Mouse (Mus musculus): ENCODE measurements at regions not wholly inside any gene's neighbourhood (a gene's known extent, or its start where the extent isn't known, plus 50 kb on each side); places are given as distances from the start of the nearest gene placed in this dataset.

GRCm38 (mm10) chr1:83862541-83862940 is 454.5 kb upstream of the Sphkap start:
- Histone ChIP-seq H3K4me3 (no peak overlapping the region), H3K79me2 (ENCODE audit: control insufficient read depth, insufficient read depth) (no peaks in the 10 kb centered on the region), H3K36me3 (ENCODE audit: control insufficient read depth, insufficient read depth) (no peaks in the 10 kb centered on the region), H3ac (ENCODE audit: control insufficient read depth, insufficient read length) (no peak overlapping the region), H3K4me2 (ENCODE audit: low read depth) (no peak overlapping the region), H3K27me3 (ENCODE audit: control insufficient read depth, insufficient read depth, insufficient read length) (no peaks in the 10 kb centered on the region)
- TF ChIP-seq CEBPB (IDR thresholded peaks at IDR 0.05; ENCODE audit: insufficient read depth, poor library complexity, severe bottlenecking): no peak
- TF ChIP-seq POLR2A (IDR thresholded peaks at IDR 0.05; ENCODE audit: insufficient read length, low read depth): no peak
- no peak for TF ChIP-seq POLR2AphosphoS2 (IDR thresholded peaks at IDR 0.05; ENCODE audit: insufficient read length, low read depth)
- TF ChIP-seq REST (IDR thresholded peaks at IDR 0.05; ENCODE audit: insufficient read depth, insufficient read length): no peak

- no peak for TF ChIP-seq USF1 (IDR thresholded peaks at IDR 0.05; ENCODE audit: low read depth)
- no peak for TF ChIP-seq CEBPB (IDR thresholded peaks at IDR 0.05; ENCODE audit: insufficient read depth, poor library complexity, severe bottlenecking)
- H3ac ChIP-seq (ENCODE audit: control insufficient read depth, insufficient read length): no peak overlapping the region
- no peak overlapping the region for H3K4me3 ChIP-seq
- H3K4me2 ChIP-seq (ENCODE audit: low read depth): no peak overlapping the region
- H3K79me2 ChIP-seq (ENCODE audit: control insufficient read depth, insufficient read depth): no peaks in the 10 kb centered on the region
- no peaks in the 10 kb centered on the region for H3K36me3 ChIP-seq (ENCODE audit: control insufficient read depth, insufficient read depth)
- no peaks in the 10 kb centered on the region for H3K27me3 ChIP-seq (ENCODE audit: control insufficient read depth, insufficient read depth, insufficient read length)
These were observed 454.1 kb upstream of the Sphkap start for GRCm38 (mm10) chr1:83862128-83862527.

- no peak overlapping the region for H3ac ChIP-seq (ENCODE audit: control insufficient read depth, insufficient read length)
- TF ChIP-seq MYOD1 (IDR thresholded peaks at IDR 0.05; ENCODE audit: control insufficient read depth in 1 of 3, insufficient read length in 2 of 3, low read depth in 2 of 3): no peak
- TF ChIP-seq SRF (IDR thresholded peaks at IDR 0.05; ENCODE audit: control insufficient read depth, insufficient read length, low read depth): no peak
- TF ChIP-seq E2F4 (IDR thresholded peaks at IDR 0.05; ENCODE audit: insufficient read depth): no peak
- TF ChIP-seq POLR2AphosphoS2 (IDR thresholded peaks at IDR 0.05; ENCODE audit: insufficient read length, low read depth): no peak
- TF ChIP-seq REST (IDR thresholded peaks at IDR 0.05; ENCODE audit: insufficient read depth, insufficient read length): no peak
- TF ChIP-seq CEBPB (IDR thresholded peaks at IDR 0.05; ENCODE audit: insufficient read depth, poor library complexity, severe bottlenecking): no peak
- TF ChIP-seq MAX (IDR thresholded peaks at IDR 0.05; ENCODE audit: low read depth): no peak
- TF ChIP-seq USF1 (IDR thresholded peaks at IDR 0.05; ENCODE audit: low read depth): no peak
- no peak for TF ChIP-seq TCF3 (IDR thresholded peaks at IDR 0.05; ENCODE audit: insufficient read length, low read depth)
- TF ChIP-seq POLR2A (IDR thresholded peaks at IDR 0.05; ENCODE audit: insufficient read length, low read depth): no peak
- TF ChIP-seq MYOG (IDR thresholded peaks at IDR 0.05; ENCODE audit: control insufficient read depth in 1 of 3, insufficient read depth in 1 of 3, insufficient read length in 2 of 3, low read depth in 2 of 3): no peak
- TF ChIP-seq TCF12 (IDR thresholded peaks at IDR 0.05; ENCODE audit: insufficient read depth, poor library complexity, severe bottlenecking): no peak
- no peak overlapping the region for H3K4me2 ChIP-seq (ENCODE audit: low read depth)
- H3K4me3 ChIP-seq: no peak overlapping the region
- H3K27me3 ChIP-seq (ENCODE audit: control insufficient read depth, insufficient read depth, insufficient read length): no peaks in the 10 kb centered on the region
- H3K79me2 ChIP-seq (ENCODE audit: control insufficient read depth, insufficient read depth): no peaks in the 10 kb centered on the region
- no peaks in the 10 kb centered on the region for H3K36me3 ChIP-seq (ENCODE audit: control insufficient read depth, insufficient read depth)
These were observed 451.9 kb upstream of the Sphkap start for GRCm38 (mm10) chr1:83859732-83860424.

GRCm38 (mm10) chr1:83853996-83854395 is 446.0 kb upstream of the Sphkap start:
- H3K27me3 ChIP-seq (ENCODE audit: control insufficient read depth, insufficient read depth, insufficient read length): no peaks in the 10 kb centered on the region
- no peak overlapping the region for H3K4me3 ChIP-seq
- no peak overlapping the region for H3ac ChIP-seq (ENCODE audit: control insufficient read depth, insufficient read length)
- H3K36me3 ChIP-seq (ENCODE audit: control insufficient read depth, insufficient read depth): no peaks in the 10 kb centered on the region
- H3K4me2 ChIP-seq (ENCODE audit: low read depth): no peak overlapping the region
- TF ChIP-seq SRF (IDR thresholded peaks at IDR 0.05; ENCODE audit: control insufficient read depth, insufficient read length, low read depth): no peak
- TF ChIP-seq MYOG (IDR thresholded peaks at IDR 0.05; ENCODE audit: control insufficient read depth in 1 of 3, insufficient read depth in 1 of 3, insufficient read length in 2 of 3, low read depth in 2 of 3): no peak
- H3K79me2 ChIP-seq (ENCODE audit: control insufficient read depth, insufficient read depth): no peaks in the 10 kb centered on the region

GRCm38 (mm10) chr1:83851081-83851480 is 443.1 kb upstream of the Sphkap start:
- H3K27me3 ChIP-seq (ENCODE audit: control insufficient read depth, insufficient read depth, insufficient read length): no peaks in the 10 kb centered on the region
- H3K36me3 ChIP-seq (ENCODE audit: control insufficient read depth, insufficient read depth): no peaks in the 10 kb centered on the region
- no peaks in the 10 kb centered on the region for H3K79me2 ChIP-seq (ENCODE audit: control insufficient read depth, insufficient read depth)
- no peak overlapping the region for H3ac ChIP-seq (ENCODE audit: control insufficient read depth, insufficient read length)
- TF ChIP-seq MYOG (IDR thresholded peaks at IDR 0.05; ENCODE audit: control insufficient read depth in 1 of 3, insufficient read depth in 1 of 3, insufficient read length in 2 of 3, low read depth in 2 of 3): no peak
- no peak for TF ChIP-seq POLR2AphosphoS2 (IDR thresholded peaks at IDR 0.05; ENCODE audit: insufficient read length, low read depth)
- no peak for TF ChIP-seq TCF12 (IDR thresholded peaks at IDR 0.05; ENCODE audit: insufficient read depth, poor library complexity, severe bottlenecking)
- no peak for TF ChIP-seq TCF3 (IDR thresholded peaks at IDR 0.05; ENCODE audit: insufficient read length, low read depth)
- no peak for TF ChIP-seq MYOD1 (IDR thresholded peaks at IDR 0.05; ENCODE audit: control insufficient read depth in 1 of 3, insufficient read length in 2 of 3, low read depth in 2 of 3)
- no peak for TF ChIP-seq USF1 (IDR thresholded peaks at IDR 0.05; ENCODE audit: low read depth)
- TF ChIP-seq REST (IDR thresholded peaks at IDR 0.05; ENCODE audit: insufficient read depth, insufficient read length): no peak
- no peak for TF ChIP-seq CEBPB (IDR thresholded peaks at IDR 0.05; ENCODE audit: insufficient read depth, poor library complexity, severe bottlenecking)
- TF ChIP-seq SRF (IDR thresholded peaks at IDR 0.05; ENCODE audit: control insufficient read depth, insufficient read length, low read depth): no peak
- TF ChIP-seq MAX (IDR thresholded peaks at IDR 0.05; ENCODE audit: low read depth): no peak
- TF ChIP-seq POLR2A (IDR thresholded peaks at IDR 0.05; ENCODE audit: insufficient read length, low read depth): no peak
- no peak overlapping the region for H3K4me3 ChIP-seq
- no peak overlapping the region for H3K4me2 ChIP-seq (ENCODE audit: low read depth)
